Mouse (Mus musculus) limb, embryonic 14.5 days (tissue): ENCODE measurements around the gene Kcnip1. TPM values are rescaled to one million over a fixed set of nuclear protein-coding genes. Genes with fewer than 3 reads are reported as not detected.

Experiments used
- ATAC-seq: fragments of 200-750 bp; cut with Nextera tagmentation; 2 replicates; pipeline ENCODE4 v1.8.0; 2017; ENCODE audit warnings: low read depth, moderate number of reproducible peaks, moderate TSS enrichment; ENCODE audit not compliant: low FRiP score
- DNase-seq: peaks from one replicate; pipeline ENCODE4 v3.0.0-alpha.2; 2015; ENCODE audit warnings: low spot score
- H3K27ac ChIP-seq: fragments of 300-500 bp; sonication (generic); replicated peaks from 2 replicates; pipeline ENCODE4 v1.5.1; 2014; ENCODE audit warnings: low read depth, mild to moderate bottlenecking, low read length, moderate library complexity, mixed read lengths
- H3K27me3 ChIP-seq: fragments of 300-500 bp; sonication (generic); 2 replicates; pipeline ENCODE4 v1.6.1; 2014; ENCODE audit warnings: low read length, mixed read lengths; ENCODE audit not compliant: control insufficient read depth, insufficient read depth
- H3K36me3 ChIP-seq: fragments of 300-500 bp; sonication (generic); 2 replicates; pipeline ENCODE4 v1.6.1; 2014; ENCODE audit warnings: mild to moderate bottlenecking, low read length, moderate library complexity, mixed read lengths; ENCODE audit not compliant: control insufficient read depth, insufficient read depth
- H3K4me1 ChIP-seq: fragments of 300-500 bp; sonication (generic); 2 replicates; pipeline ENCODE4 v1.6.1; 2014; ENCODE audit warnings: antibody characterized with exemption, low read length, mixed read lengths; ENCODE audit not compliant: control insufficient read depth, insufficient read depth
- H3K4me2 ChIP-seq: fragments of 300-500 bp; sonication (generic); replicated peaks from 2 replicates; pipeline ENCODE4 v1.6.1; 2014; ENCODE audit warnings: low read depth, mild to moderate bottlenecking, low read length, moderate library complexity; ENCODE audit not compliant: severe bottlenecking
- H3K4me3 ChIP-seq: fragments of 300-500 bp; sonication (generic); replicated peaks from 2 replicates; pipeline ENCODE4 v1.5.1; 2014; ENCODE audit warnings: low read length
- H3K9ac ChIP-seq: fragments of 300-500 bp; sonication (generic); 2 replicates; pipeline ENCODE4 v1.6.1; 2014; ENCODE audit warnings: mild to moderate bottlenecking, low read depth, low read length, moderate library complexity; ENCODE audit not compliant: severe bottlenecking
- H3K9me3 ChIP-seq: fragments of 300-500 bp; sonication (generic); 2 replicates; pipeline ENCODE4 v1.6.1; 2016; ENCODE audit warnings: low read length; ENCODE audit not compliant: control insufficient read depth
- POLR2A ChIP-seq: fragments of 200-500 bp; IDR thresholded peaks from 2 replicates; pipeline ENCODE4 v1.8.0; 2012; ENCODE audit warnings: inconsistent platforms, mild to moderate bottlenecking, moderate library complexity, borderline replicate concordance; ENCODE audit not compliant: insufficient read depth, insufficient read length; ENCODE audit errors: extremely low read depth
- WGBS: fragments of 180-500 bp; shearing (Covaris S2); extraction: QIAGEN DNeasy Blood & Tissue Kit; methylation state at CpG from one replicate; pipeline ENCODE4 v1.1.7; 2014; 5-methylcytosine and 5-hydroxymethylcytosine counted together
- polyA plus RNA-seq, 2 experiments: library from polyadenylated mRNA; depleted of rRNA in 1 of 2; stranded (reverse) in 1 of 2; unstranded in 1 of 2; fragments of >200 nt; fragmentation: Nextera tagmentation in 1 of 2; extraction: Ambion mirVana in 1 of 2; gene quantifications; 2 replicates each; pipeline versions ENCODE4 v1.2.1 to v1.2.3; 2012 to 2014

The Kcnip1 gene
- polyA plus RNA-seq, 2 experiments: 3.4 to 5.0 TPM

GRCm38 (mm10) chr11:34031015-34031805 lies 38.3 kb upstream of the Kcnip1 start:
- ATAC-seq (no peak), DNase-seq (no peak)
- WGBS: 61% methylated on average over 8 of the region's 8 CpGs
- no peaks in the 10 kb centered on the region for H3K9me3 ChIP-seq
- no peak overlapping the region for H3K4me2 ChIP-seq
- H3K9ac ChIP-seq: no peak overlapping the region
- TF ChIP-seq POLR2A: no peak
- no peak overlapping the region for H3K27ac ChIP-seq
- H3K4me3 ChIP-seq: no peak overlapping the region
- H3K27me3 ChIP-seq: no peaks in the 10 kb centered on the region
- 0 out of 2 replicates have a peak, but pooled peaks cover 5% of the 10 kb centered on the region for H3K4me1 ChIP-seq
- H3K36me3 ChIP-seq: no peaks in the 10 kb centered on the region

GRCm38 (mm10) chr11:34029658-34030057 lies 36.7 kb upstream of the Kcnip1 start:
- no peak overlapping the region for H3K4me3 ChIP-seq
- DNase-seq: no peak
- H3K27ac ChIP-seq: no peak overlapping the region
- 39% methylated on average over 5 of the region's 5 CpGs for WGBS
- 0 out of 2 replicates have a peak, but pooled peaks cover 5% of the 10 kb centered on the region for H3K4me1 ChIP-seq
- TF ChIP-seq POLR2A: no peak
- no peaks in the 10 kb centered on the region for H3K27me3 ChIP-seq
- no peaks in the 10 kb centered on the region for H3K9me3 ChIP-seq
- H3K4me2 ChIP-seq: no peak overlapping the region
- no peaks in the 10 kb centered on the region for H3K36me3 ChIP-seq
- no peak overlapping the region for H3K9ac ChIP-seq
- no peak for ATAC-seq

GRCm38 (mm10) chr11:34025091-34025490 lies 32.1 kb upstream of the Kcnip1 start:
- H3K4me3 ChIP-seq: no peak overlapping the region
- no peaks in the 10 kb centered on the region for H3K9me3 ChIP-seq
- no peak overlapping the region for H3K4me2 ChIP-seq
- H3K4me1 ChIP-seq: 0 out of 2 replicates have a peak, but pooled peaks cover 5% of the 10 kb centered on the region
- no peak for TF ChIP-seq POLR2A
- ATAC-seq (no peak), DNase-seq (no peak)
- no peaks in the 10 kb centered on the region for H3K36me3 ChIP-seq
- 94% methylated on average over 1 of the region's 1 CpGs for WGBS
- H3K9ac ChIP-seq: no peak overlapping the region
- H3K27me3 ChIP-seq: no peaks in the 10 kb centered on the region
- no peak overlapping the region for H3K27ac ChIP-seq

DNA sequence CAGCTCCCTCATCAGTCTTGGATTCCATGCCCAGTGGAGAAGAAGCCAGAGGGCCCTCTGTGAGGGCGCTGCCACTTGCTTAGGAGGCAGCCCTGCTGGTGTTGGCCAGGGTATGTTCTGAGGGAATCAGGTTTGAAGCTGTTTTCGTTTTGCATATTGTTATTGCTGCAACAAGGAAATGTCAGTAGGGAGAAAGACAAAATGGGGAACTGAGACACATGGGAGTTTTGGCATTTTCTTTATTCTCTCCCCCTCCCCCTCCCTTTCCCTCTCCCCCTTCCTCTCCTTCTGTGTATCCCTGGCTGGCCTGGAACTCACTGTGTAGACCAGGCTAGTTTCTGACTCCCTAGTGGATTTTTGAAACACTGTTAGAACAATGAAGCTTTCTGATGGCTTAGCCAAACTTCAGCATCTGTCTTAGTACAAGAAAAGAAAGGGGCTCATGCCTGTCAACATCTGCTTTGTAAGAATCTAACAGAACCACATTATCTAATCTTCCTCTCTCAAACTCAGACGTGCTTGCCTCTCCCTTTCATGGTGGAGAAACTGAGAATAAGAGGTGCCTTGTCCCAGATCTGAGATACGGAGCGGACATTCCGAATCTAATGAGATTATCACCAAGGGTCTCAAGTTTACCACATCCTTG lies 19.2 kb upstream of the Kcnip1 start:
- ATAC-seq (no peak), DNase-seq (no peak)
- Histone ChIP-seq H3K9me3 (no peaks in the 10 kb centered on the region), H3K4me1 (no peaks in the 10 kb centered on the region), H3K9ac (no peak overlapping the region), H3K4me2 (no peak overlapping the region), H3K4me3 (no peak overlapping the region), H3K27me3 (no peaks in the 10 kb centered on the region), H3K36me3 (no peaks in the 10 kb centered on the region), H3K27ac (no peak overlapping the region)
- TF ChIP-seq POLR2A: no peak
- WGBS: 79% methylated on average over 6 of the region's 6 CpGs

DNA sequence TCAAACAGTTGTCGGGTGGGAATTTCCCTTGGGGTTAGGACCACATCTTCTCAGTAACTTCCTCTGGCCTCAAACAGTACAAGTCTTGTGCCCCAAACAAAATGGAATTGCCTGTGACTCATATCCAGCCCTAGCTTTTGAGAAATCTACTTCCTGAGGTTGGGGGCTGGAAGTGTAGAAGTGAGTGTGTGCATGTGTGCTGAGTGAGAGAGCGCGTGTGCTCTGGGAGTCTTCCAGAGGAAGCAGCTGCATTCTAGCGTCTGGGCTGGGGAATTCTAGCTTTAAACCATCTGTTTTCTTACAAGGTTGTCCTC lies 17.9 kb upstream of the Kcnip1 start:
- no peak overlapping the region for H3K4me3 ChIP-seq
- H3K36me3 ChIP-seq: no peaks in the 10 kb centered on the region
- H3K27ac ChIP-seq: no peak overlapping the region
- no peak overlapping the region for H3K9ac ChIP-seq
- no peaks in the 10 kb centered on the region for H3K9me3 ChIP-seq
- H3K4me1 ChIP-seq: no peaks in the 10 kb centered on the region
- no peaks in the 10 kb centered on the region for H3K27me3 ChIP-seq
- peak; percentile 47 for DNase-seq
- no peak for TF ChIP-seq POLR2A
- no peak overlapping the region for H3K4me2 ChIP-seq
- peak; percentile 73; the same call in 1 of the 2 replicates for ATAC-seq
- 35% methylated on average over 4 of the region's 4 CpGs for WGBS
